Mouse (Mus musculus) C2C12 (cell line): ENCODE data around the gene Vps26a. TPM values are rescaled to one million over a fixed set of nuclear protein-coding genes. Genes with fewer than 3 reads are reported as not detected.

ENCODE experiments used
- H3K27me3 ChIP-seq: one replicate; pipeline ENCODE4 v1.6.1; 2011; ENCODE audit not compliant: control insufficient read depth, insufficient read depth, insufficient read length
- H3K36me3 ChIP-seq: one replicate; pipeline ENCODE4 v1.6.1; 2011; ENCODE audit not compliant: control insufficient read depth, insufficient read depth
- H3K4me3 ChIP-seq: one replicate; pipeline ENCODE4 v1.5.1; 2011; ENCODE audit warnings: mild to moderate bottlenecking, control low read depth; ENCODE audit not compliant: poor library complexity, insufficient read depth, severe bottlenecking
- H3K79me2 ChIP-seq: one replicate; pipeline ENCODE4 v1.6.1; 2011; ENCODE audit not compliant: control insufficient read depth, insufficient read depth
- H3K79me3 ChIP-seq: one replicate; pipeline ENCODE4 v1.6.1; 2011; ENCODE audit warnings: low read depth, control low read depth
- H3ac ChIP-seq: one replicate; pipeline ENCODE3; 2011; ENCODE audit warnings: low read depth; ENCODE audit not compliant: control insufficient read depth, insufficient read length
- CEBPB ChIP-seq: IDR thresholded peaks from one replicate; pipeline ENCODE4 v1.6.1; 2011; ENCODE audit warnings: low read depth, mild to moderate bottlenecking, control low read depth, moderate library complexity
- CTCF ChIP-seq: IDR thresholded peaks from one replicate; pipeline ENCODE4 v1.5.1; 2011; ENCODE audit not compliant: control insufficient read depth, insufficient read depth, insufficient read length
- FOSL1 ChIP-seq: IDR thresholded peaks from one replicate; pipeline ENCODE4 v1.8.0; 2011; ENCODE audit warnings: mild to moderate bottlenecking, low read length; ENCODE audit not compliant: poor library complexity, insufficient read depth, severe bottlenecking
- MAX ChIP-seq: IDR thresholded peaks from one replicate; pipeline ENCODE4 v1.6.1; 2011; ENCODE audit warnings: mild to moderate bottlenecking, control low read depth
- MYOD1 ChIP-seq: IDR thresholded peaks from one replicate; pipeline ENCODE4 v1.6.1; 2011; ENCODE audit warnings: low read depth; ENCODE audit not compliant: control insufficient read depth, insufficient read length
- MYOG ChIP-seq: IDR thresholded peaks from one replicate; pipeline ENCODE4 v1.6.1; 2011; ENCODE audit not compliant: control insufficient read depth, insufficient read length; ENCODE audit errors: extremely low read depth
- USF1 ChIP-seq: IDR thresholded peaks from one replicate; pipeline ENCODE4 v1.6.1; 2011; ENCODE audit warnings: low read depth, mild to moderate bottlenecking, control low read depth, moderate library complexity
- polyA plus RNA-seq: library from polyadenylated mRNA; unstranded; fragments of >200 nt; fragmentation: generic; extraction: Trizol; gene quantifications from one replicate; pipeline ENCODE4 v1.2.1, GENCODE M21; 2012; ENCODE audit warnings: missing spikeins

Gene Vps26a
- polyA plus RNA-seq, 1 experiment = 22.7 TPM

GRCm38 (mm10) chr10:62505224-62505983, 18.8 kb upstream of the Vps26a start:
- no peaks in the 10 kb centered on the region for H3K79me3 ChIP-seq
- H3K79me2 ChIP-seq = no peaks in the 10 kb centered on the region
- no peaks in the 10 kb centered on the region for H3K36me3 ChIP-seq
- TF ChIP-seq MYOD1 = no peak
- TF ChIP-seq MYOG = no peak
- no peak for TF ChIP-seq MAX
- TF ChIP-seq FOSL1 = no peak
- TF ChIP-seq CTCF = no peak
- no peak for TF ChIP-seq CEBPB
- TF ChIP-seq USF1 = no peak
- no peak overlapping the region for H3ac ChIP-seq
- H3K27me3 ChIP-seq = peaks cover 4% of the 10 kb centered on the region
- H3K4me3 ChIP-seq = no peak overlapping the region

- Histone ChIP-seq H3K36me3 (no peaks in the 10 kb centered on the region), H3ac (no peak overlapping the region), H3K79me3 (no peaks in the 10 kb centered on the region), H3K27me3 (peaks cover 4% of the 10 kb centered on the region), H3K79me2 (no peaks in the 10 kb centered on the region), H3K4me3 (no peak overlapping the region)
- TF ChIP-seq MAX (no peak), MYOD1 (no peak), CTCF (no peak), CEBPB (no peak), FOSL1 (no peak)
These were observed 17.4 kb upstream of the Vps26a start for GRCm38 (mm10) chr10:62503836-62504628.

GRCm38 (mm10) chr10:62503353-62503752, 16.7 kb upstream of the Vps26a start:
- H3K4me3 ChIP-seq = no peak overlapping the region
- TF ChIP-seq MAX = no peak
- no peak for TF ChIP-seq CEBPB
- TF ChIP-seq FOSL1 = no peak
- TF ChIP-seq MYOD1 = no peak
- TF ChIP-seq USF1 = no peak
- H3ac ChIP-seq = no peak overlapping the region
- no peaks in the 10 kb centered on the region for H3K79me2 ChIP-seq
- peaks cover 1% of the 10 kb centered on the region for H3K27me3 ChIP-seq
- no peaks in the 10 kb centered on the region for H3K79me3 ChIP-seq
- H3K36me3 ChIP-seq = no peaks in the 10 kb centered on the region

GRCm38 (mm10) chr10:62501951-62502350, 15.3 kb upstream of the Vps26a start:
- Histone ChIP-seq H3K79me3 (no peaks in the 10 kb centered on the region), H3K4me3 (no peak overlapping the region), H3K27me3 (no peaks in the 10 kb centered on the region), H3K36me3 (no peaks in the 10 kb centered on the region), H3K79me2 (no peaks in the 10 kb centered on the region), H3ac (no peak overlapping the region)
- TF ChIP-seq CTCF (no peak), MYOG (no peak), MAX (no peak), USF1 (no peak), MYOD1 (no peak), FOSL1 (no peak), CEBPB (no peak)

- H3K79me3 ChIP-seq = no peaks in the 10 kb centered on the region
- peaks cover 3% of the 10 kb centered on the region for H3K27me3 ChIP-seq
- TF ChIP-seq USF1 = no peak
These were observed 14.5 kb upstream of the Vps26a start for GRCm38 (mm10) chr10:62500916-62501615.

More at GRCm38 (mm10) chr10:62500916-62501615, 14.5 kb upstream of the Vps26a start:
- Histone ChIP-seq H3K79me2 (no peaks in the 10 kb centered on the region), H3ac (peak overlapping the region; percentile 31), H3K4me3 (no peak overlapping the region), H3K36me3 (no peaks in the 10 kb centered on the region)
